ENCODE assay signal across 25 mouse cellular contexts in genomic region chr13:43851108-43851507, GRCm38 (mm10).
DNase-seq lines count a peak whose midpoint lies in the region; ATAC-seq lines count a peak whose summit lies in the region.
"Had no signal": no experiment of that assay in that cellular context is flagged by ENCODE, and none has a peak within 500 bp of the region (broad histone marks: within the 10 kb centered on the region; RNA-seq: fewer than 3 reads in every experiment).

No protein-coding gene starts in this region.

- no peak overlapping the region for H3K4me3 ChIP-seq in hindbrain, embryonic 12.5 days
- no peak overlapping the region for H3K4me3 ChIP-seq in hindbrain, embryonic 10.5 days
- no peak overlapping the region for H3K4me3 ChIP-seq in midbrain, embryonic 11.5 days (ENCODE audit: low read depth, low read length)
- no peak overlapping the region for H3K4me3 ChIP-seq in midbrain, embryonic 10.5 days
- no peak overlapping the region for H3K4me3 ChIP-seq in forebrain, embryonic 15.5 days
- H3K4me3 ChIP-seq in midbrain, embryonic 15.5 days = no peak overlapping the region
- H3K4me3 ChIP-seq: erythroblast, embryonic 14.5 days; liver, embryonic 12.5 days; megakaryocyte, embryonic 14.5 days; stomach, embryonic 15.5 days had no signal

- H3K27ac ChIP-seq in hindbrain, embryonic 12.5 days = peak overlapping the region; percentile 49
- H3K27ac ChIP-seq in hindbrain, embryonic 10.5 days = no peak overlapping the region
- peak overlapping the region; percentile 26 for H3K27ac ChIP-seq in midbrain, embryonic 11.5 days (ENCODE audit: low read depth, low read length)
- H3K27ac ChIP-seq in midbrain, embryonic 10.5 days (replicated peaks) = no peak overlapping the region
- peak overlapping the region; percentile 58 for H3K27ac ChIP-seq in forebrain, embryonic 15.5 days (replicated peaks)
- H3K27ac ChIP-seq in midbrain, embryonic 15.5 days = peak overlapping the region; percentile 58; the same call in 1 of the 2 replicates
- H3K27ac ChIP-seq: liver, embryonic 12.5 days; stomach, embryonic 15.5 days had no signal

- H3K9me3 ChIP-seq in hindbrain, embryonic 12.5 days (replicated peaks) = no peaks in the 10 kb centered on the region
- H3K9me3 ChIP-seq in hindbrain, embryonic 10.5 days = no peaks in the 10 kb centered on the region
- no peaks in the 10 kb centered on the region for H3K9me3 ChIP-seq in midbrain, embryonic 11.5 days (ENCODE audit: control insufficient read depth, low read length)
- H3K9me3 ChIP-seq in midbrain, embryonic 10.5 days (replicated peaks) = no peaks in the 10 kb centered on the region
- no peaks in the 10 kb centered on the region for H3K9me3 ChIP-seq in forebrain, embryonic 15.5 days
- no peaks in the 10 kb centered on the region for H3K9me3 ChIP-seq in midbrain, embryonic 15.5 days
- H3K9me3 ChIP-seq: liver, embryonic 12.5 days; stomach, embryonic 15.5 days had no signal

- H3K27me3 ChIP-seq in hindbrain, embryonic 12.5 days = no peaks in the 10 kb centered on the region
- no peaks in the 10 kb centered on the region; the same call in 1 of the 2 replicates for H3K27me3 ChIP-seq in hindbrain, embryonic 10.5 days (ENCODE audit: insufficient read depth, poor library complexity, severe bottlenecking)
- no peaks in the 10 kb centered on the region; the same call in 1 of the 2 replicates for H3K27me3 ChIP-seq in midbrain, embryonic 11.5 days (ENCODE audit: control insufficient read depth, insufficient read depth, low read length)
- H3K27me3 ChIP-seq in midbrain, embryonic 10.5 days (ENCODE audit: low read depth, poor library complexity, severe bottlenecking) = peaks cover 13% of the 10 kb centered on the region
- H3K27me3 ChIP-seq in forebrain, embryonic 15.5 days = no peaks in the 10 kb centered on the region
- H3K27me3 ChIP-seq in midbrain, embryonic 15.5 days (replicated peaks) = 0 out of 2 replicates have a peak, but pooled peaks cover 6% of the 10 kb centered on the region
- H3K27me3 ChIP-seq: stomach, embryonic 15.5 days had no signal

- ATAC-seq in hindbrain, embryonic 12.5 days (ENCODE audit: low FRiP score) = no peak
- ATAC-seq in midbrain, embryonic 11.5 days (ENCODE audit: low FRiP score) = no peak
- ATAC-seq in forebrain, embryonic 15.5 days (replicated peaks) = 0 out of 2 replicates have a peak, but pooled peaks have one; percentile 58
- ATAC-seq in midbrain, embryonic 15.5 days (replicated peaks) = no peak
- ATAC-seq: inflammation-experienced regulatory T-cells, adult 6 months; liver, embryonic 12.5 days; liver, postnatal 0 days had no signal

- peaks cover 14% of the 10 kb centered on the region for H3K4me1 ChIP-seq in hindbrain, embryonic 12.5 days
- H3K4me1 ChIP-seq in hindbrain, embryonic 10.5 days (replicated peaks) = peaks cover 20% of the 10 kb centered on the region
- peaks cover 12% of the 10 kb centered on the region for H3K4me1 ChIP-seq in midbrain, embryonic 11.5 days (ENCODE audit: control insufficient read depth, insufficient read depth, low read length)
- H3K4me1 ChIP-seq in midbrain, embryonic 10.5 days = peaks cover 24% of the 10 kb centered on the region
- H3K4me1 ChIP-seq in forebrain, embryonic 15.5 days = peaks cover 7% of the 10 kb centered on the region
- H3K4me1 ChIP-seq in midbrain, embryonic 15.5 days = peaks cover 8% of the 10 kb centered on the region
- H3K4me1 ChIP-seq: liver, embryonic 12.5 days; megakaryocyte, embryonic 14.5 days; stomach, embryonic 15.5 days had no signal

- H3K9ac ChIP-seq in hindbrain, embryonic 12.5 days = no peak overlapping the region
- no peak overlapping the region for H3K9ac ChIP-seq in midbrain, embryonic 11.5 days (ENCODE audit: low read length)
- H3K9ac ChIP-seq in forebrain, embryonic 15.5 days (replicated peaks) = no peak overlapping the region
- no peak overlapping the region for H3K9ac ChIP-seq in midbrain, embryonic 15.5 days
- H3K9ac ChIP-seq: liver, embryonic 12.5 days; liver, postnatal 0 days; stomach, embryonic 15.5 days had no signal

- H3K36me3 ChIP-seq in hindbrain, embryonic 12.5 days = no peaks in the 10 kb centered on the region
- H3K36me3 ChIP-seq in hindbrain, embryonic 10.5 days = no peaks in the 10 kb centered on the region
- no peaks in the 10 kb centered on the region for H3K36me3 ChIP-seq in midbrain, embryonic 11.5 days (ENCODE audit: control insufficient read depth, insufficient read depth, low read length)
- H3K36me3 ChIP-seq in midbrain, embryonic 10.5 days = no peaks in the 10 kb centered on the region
- H3K36me3 ChIP-seq in forebrain, embryonic 15.5 days = no peaks in the 10 kb centered on the region
- H3K36me3 ChIP-seq in midbrain, embryonic 15.5 days (replicated peaks) = no peaks in the 10 kb centered on the region
- H3K36me3 ChIP-seq: liver, embryonic 12.5 days; stomach, embryonic 15.5 days had no signal

- H3K4me2 ChIP-seq in hindbrain, embryonic 12.5 days (replicated peaks) = no peak overlapping the region
- H3K4me2 ChIP-seq in midbrain, embryonic 11.5 days = no peak overlapping the region
- no peak overlapping the region for H3K4me2 ChIP-seq in forebrain, embryonic 15.5 days (replicated peaks)
- H3K4me2 ChIP-seq in midbrain, embryonic 15.5 days = no peak overlapping the region
- H3K4me2 ChIP-seq: heart, embryonic 11.5 days; liver, embryonic 12.5 days; stomach, embryonic 15.5 days had no signal

- 32% methylated on average over 4 of the region's 4 CpGs for WGBS in hindbrain, embryonic 12.5 days
- WGBS in hindbrain, embryonic 10.5 days = 52% methylated on average over 4 of the region's 4 CpGs
- 28% methylated on average over 4 of the region's 4 CpGs for WGBS in midbrain, embryonic 11.5 days
- 51% methylated on average over 4 of the region's 4 CpGs for WGBS in midbrain, embryonic 10.5 days
- WGBS in forebrain, embryonic 15.5 days = 23% methylated on average over 4 of the region's 4 CpGs
- WGBS in midbrain, embryonic 15.5 days = 11% methylated on average over 4 of the region's 4 CpGs

- DNase-seq in hindbrain, embryonic 10.5 days (ENCODE audit: low spot score) = no peak
- peak; percentile 85 for DNase-seq in midbrain, embryonic 11.5 days (ENCODE audit: low spot score, missing footprints)
- DNase-seq in midbrain, embryonic 10.5 days (ENCODE audit: low spot score) = no peak
- DNase-seq: adrenal gland, adult 2 months; adrenal gland, postnatal 36 days; B cell, adult 2 months; cerebellum, adult 2 months; cerebellum, postnatal 14 days; gastrocnemius, postnatal 14 days; heart, postnatal 36 days; kidney, adult 11 months; kidney, postnatal 14 days; layer of hippocampus, adult 9-11 months; liver, postnatal 0 days; lung, postnatal 4 days; right cerebral cortex, postnatal 25 days had no signal

Comparison
In these comparisons a context has a peak if more than half of its experiments do, and no peak if none do; other contexts are left out.
1. H3K27ac ChIP-seq: peak in hindbrain, embryonic 12.5 days (single experiment), midbrain, embryonic 11.5 days (single experiment), forebrain, embryonic 15.5 days (single experiment) and midbrain, embryonic 15.5 days (single experiment); none in hindbrain, embryonic 10.5 days (single experiment) and midbrain, embryonic 10.5 days (single experiment).